Mouse (Mus musculus) forebrain, embryonic 13.5 days (tissue): ENCODE measurements at regions not wholly inside any gene's neighbourhood (a gene's known extent, or its start where the extent isn't known, plus 50 kb on each side); places are given as distances from the start of the nearest gene placed in this dataset.
A peak's percentile ranks its signal among the peaks of the same experiment; 100 is the strongest.

Source experiments
- ATAC-seq: fragments of 200-750 bp; cut with Nextera tagmentation; 2 replicates; pipeline ENCODE4 v1.8.0; 2017
- H3K27ac ChIP-seq: fragments of 300-500 bp; sonication (generic); 2 replicates; pipeline ENCODE4 v1.5.1; 2015; ENCODE audit warnings: inconsistent platforms, mild to moderate bottlenecking, moderate library complexity
- H3K27me3 ChIP-seq: fragments of 300-500 bp; sonication (generic); 2 replicates; pipeline ENCODE4 v1.6.1; 2015; ENCODE audit warnings: mild to moderate bottlenecking, inconsistent platforms
- H3K36me3 ChIP-seq: fragments of 300-500 bp; sonication (generic); 2 replicates; pipeline ENCODE4 v1.6.1; 2015; ENCODE audit warnings: mild to moderate bottlenecking, inconsistent platforms; ENCODE audit not compliant: poor library complexity, severe bottlenecking
- H3K4me1 ChIP-seq: fragments of 300-500 bp; sonication (generic); 2 replicates; pipeline ENCODE4 v1.6.1; 2015; ENCODE audit warnings: inconsistent platforms
- H3K4me2 ChIP-seq: fragments of 300-500 bp; sonication (generic); 2 replicates; pipeline ENCODE4 v1.6.1; 2015; ENCODE audit warnings: inconsistent platforms, mild to moderate bottlenecking, moderate library complexity
- H3K4me3 ChIP-seq: fragments of 300-500 bp; sonication (generic); 2 replicates; pipeline ENCODE4 v1.5.1; 2015; ENCODE audit warnings: mild to moderate bottlenecking, inconsistent platforms
- H3K9ac ChIP-seq: fragments of 300-500 bp; sonication (generic); 2 replicates; pipeline ENCODE4 v1.6.1; 2015; ENCODE audit warnings: mild to moderate bottlenecking, inconsistent platforms
- H3K9me3 ChIP-seq: fragments of 300-500 bp; sonication (generic); replicated peaks from 2 replicates; pipeline ENCODE4 v1.6.1; 2016; ENCODE audit warnings: inconsistent platforms
- WGBS: fragments of 180-500 bp; shearing (Covaris S2); methylation state at CpG from one replicate; pipeline ENCODE4 v1.1.7; 2015; 5-methylcytosine and 5-hydroxymethylcytosine counted together

DNA sequence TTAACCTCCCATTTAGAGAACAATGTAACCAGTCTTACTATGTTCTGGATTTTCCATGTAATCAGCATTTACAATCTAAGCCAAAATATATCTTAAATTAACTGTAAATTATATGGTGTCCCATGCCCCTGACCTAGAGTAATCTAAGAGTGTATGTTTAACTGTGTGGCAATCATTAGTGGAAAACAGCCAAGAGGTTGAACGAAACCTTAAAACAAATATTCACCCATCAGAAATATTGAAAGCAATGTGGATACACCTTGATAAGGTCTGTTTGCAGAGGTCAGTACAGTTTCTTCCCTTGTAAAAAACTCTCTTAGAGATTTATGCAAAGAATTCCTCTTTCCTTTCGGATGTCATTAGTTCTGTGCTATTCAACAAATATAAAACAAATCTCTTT, 134.7 kb upstream of the Ufl1 start:
- H3K4me1 ChIP-seq, result no peaks in the 10 kb centered on the region
- H3K36me3 ChIP-seq, result no peaks in the 10 kb centered on the region
- 66% methylated on average over 2 of the region's 2 CpGs for WGBS
- H3K27ac ChIP-seq, result no peak overlapping the region
- H3K9me3 ChIP-seq, result no peaks in the 10 kb centered on the region
- H3K9ac ChIP-seq, result no peak overlapping the region
- H3K4me2 ChIP-seq, result no peak overlapping the region
- no peaks in the 10 kb centered on the region for H3K27me3 ChIP-seq
- no peak for ATAC-seq
- no peak overlapping the region for H3K4me3 ChIP-seq

DNA sequence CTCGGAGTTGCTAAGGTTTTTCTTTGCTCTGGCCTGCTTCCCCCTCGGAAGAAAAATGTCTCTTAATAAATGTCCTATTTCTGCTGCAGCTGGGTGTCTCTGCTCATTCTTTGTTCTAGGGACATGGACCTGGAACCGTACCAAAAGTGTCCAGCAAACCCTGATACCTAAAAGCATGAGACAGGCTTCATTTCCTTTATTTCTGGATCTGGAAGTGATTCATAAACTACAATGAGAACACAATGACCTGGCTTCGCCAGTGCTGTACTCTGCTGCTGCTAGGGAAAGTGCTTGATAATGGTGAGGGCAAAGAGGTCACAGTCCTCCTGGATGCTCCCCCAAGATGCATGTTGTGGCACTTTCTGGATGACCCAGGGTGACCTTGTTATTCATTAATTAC, 128.8 kb upstream of the Ufl1 start:
- Histone ChIP-seq H3K4me3 (no peak overlapping the region), H3K36me3 (no peaks in the 10 kb centered on the region), H3K27me3 (no peaks in the 10 kb centered on the region), H3K9ac (no peak overlapping the region), H3K4me1 (peaks cover 31% of the 10 kb centered on the region), H3K9me3 (no peaks in the 10 kb centered on the region), H3K4me2 (no peak overlapping the region), H3K27ac (peak overlapping the region; percentile 87)
- ATAC-seq, result no peak
- WGBS, result 48% methylated on average over 4 of the region's 4 CpGs

DNA sequence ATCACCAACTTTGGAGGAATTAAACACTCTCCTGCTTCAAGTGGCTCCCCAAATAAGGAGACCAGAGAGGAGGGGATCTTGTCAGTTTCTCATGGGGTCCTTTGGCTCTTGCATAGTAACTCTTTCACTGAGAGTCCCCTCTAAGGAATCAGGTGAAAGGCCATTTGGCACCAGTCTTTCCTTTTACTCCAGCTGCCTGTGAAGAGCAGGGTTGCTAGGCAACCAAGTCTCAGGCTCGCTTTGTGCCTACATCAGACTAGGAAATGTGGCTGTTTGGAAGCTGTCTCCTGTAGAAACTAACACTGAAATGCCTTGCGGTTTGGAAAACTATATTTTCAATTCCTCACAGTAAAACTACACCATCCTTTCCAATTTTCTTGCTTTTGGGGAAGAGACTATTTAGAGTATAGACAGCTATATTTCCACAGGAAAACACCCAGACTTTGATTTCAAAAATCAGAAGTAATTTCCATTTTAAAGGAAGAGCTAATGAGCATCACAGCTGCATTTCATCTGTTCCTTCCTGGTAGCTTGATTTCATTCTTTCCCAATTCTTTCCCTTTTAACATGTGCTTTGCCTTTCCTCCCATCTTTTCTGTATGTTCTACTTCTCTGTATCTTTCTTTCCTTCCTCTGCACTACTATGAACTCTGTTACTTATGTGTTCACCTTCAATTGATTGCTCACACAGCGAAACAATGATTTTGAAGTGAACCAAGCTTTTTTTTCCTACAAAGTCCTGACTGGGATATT, 127.3 kb upstream of the Ufl1 start:
- Histone ChIP-seq H3K4me3 (no peak overlapping the region), H3K9ac (no peak overlapping the region), H3K4me2 (peak overlapping the region; percentile 37), H3K27ac (peak overlapping the region; percentile 87), H3K9me3 (no peaks in the 10 kb centered on the region), H3K27me3 (no peaks in the 10 kb centered on the region), H3K36me3 (no peaks in the 10 kb centered on the region), H3K4me1 (peaks cover 31% of the 10 kb centered on the region)
- 7% methylated on average over 3 of the region's 3 CpGs for WGBS
- peak; percentile 98 for ATAC-seq

DNA sequence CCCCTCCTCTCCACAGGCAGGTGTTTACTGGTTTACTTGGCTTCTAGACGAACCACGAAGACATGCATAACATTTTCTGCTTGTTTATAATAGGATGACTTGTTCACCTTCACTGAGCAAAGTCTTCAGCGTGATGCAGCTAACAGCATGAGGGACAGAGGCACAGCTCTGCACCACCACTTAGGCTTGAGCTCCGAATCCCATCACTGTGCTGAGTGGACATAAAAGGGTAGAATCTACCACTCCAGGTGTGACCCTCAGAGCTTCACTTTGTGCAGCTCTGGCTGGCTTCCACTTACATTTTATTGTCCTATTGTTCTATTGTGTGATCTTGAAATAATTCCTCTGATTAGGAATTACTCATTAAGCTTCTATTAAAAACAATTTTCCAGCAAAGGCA, 126.2 kb upstream of the Ufl1 start:
- peak; percentile 33; the same call in 1 of the 2 replicates for ATAC-seq
- no peak overlapping the region for H3K4me3 ChIP-seq
- H3K36me3 ChIP-seq, result no peaks in the 10 kb centered on the region
- WGBS, result 11% methylated on average over 4 of the region's 4 CpGs
- H3K4me1 ChIP-seq, result peaks cover 31% of the 10 kb centered on the region
- peak overlapping the region; percentile 87 for H3K27ac ChIP-seq
- H3K9me3 ChIP-seq, result no peaks in the 10 kb centered on the region
- no peak overlapping the region for H3K4me2 ChIP-seq
- H3K9ac ChIP-seq, result no peak overlapping the region
- H3K27me3 ChIP-seq, result no peaks in the 10 kb centered on the region

DNA sequence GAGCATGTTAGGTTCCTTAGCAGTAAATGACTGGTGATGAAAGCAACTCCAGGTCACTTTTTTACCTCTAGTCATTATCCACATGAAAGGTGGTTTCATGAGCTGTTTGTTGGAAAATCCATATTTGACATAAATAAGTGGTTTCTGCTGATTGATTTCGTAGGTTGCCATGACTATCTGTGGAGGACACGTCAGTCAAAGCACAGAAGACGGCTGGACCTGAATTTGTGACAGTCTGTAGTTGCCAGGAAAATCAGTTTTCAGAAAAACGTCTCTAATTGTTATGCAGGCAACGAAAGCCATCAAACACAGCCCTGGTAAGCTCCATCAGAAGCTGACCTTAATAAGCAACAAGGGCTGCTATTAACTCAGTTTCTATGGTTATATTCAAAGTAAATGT, 107.9 kb upstream of the Ufl1 start:
- WGBS, result 61% methylated on average over 5 of the region's 5 CpGs
- no peak for ATAC-seq
- no peaks in the 10 kb centered on the region for H3K9me3 ChIP-seq
- H3K4me3 ChIP-seq, result no peak overlapping the region
- no peak overlapping the region for H3K4me2 ChIP-seq
- H3K27ac ChIP-seq, result no peak overlapping the region
- H3K27me3 ChIP-seq, result no peaks in the 10 kb centered on the region
- H3K36me3 ChIP-seq, result no peaks in the 10 kb centered on the region
- no peak overlapping the region for H3K9ac ChIP-seq
- no peaks in the 10 kb centered on the region for H3K4me1 ChIP-seq

DNA sequence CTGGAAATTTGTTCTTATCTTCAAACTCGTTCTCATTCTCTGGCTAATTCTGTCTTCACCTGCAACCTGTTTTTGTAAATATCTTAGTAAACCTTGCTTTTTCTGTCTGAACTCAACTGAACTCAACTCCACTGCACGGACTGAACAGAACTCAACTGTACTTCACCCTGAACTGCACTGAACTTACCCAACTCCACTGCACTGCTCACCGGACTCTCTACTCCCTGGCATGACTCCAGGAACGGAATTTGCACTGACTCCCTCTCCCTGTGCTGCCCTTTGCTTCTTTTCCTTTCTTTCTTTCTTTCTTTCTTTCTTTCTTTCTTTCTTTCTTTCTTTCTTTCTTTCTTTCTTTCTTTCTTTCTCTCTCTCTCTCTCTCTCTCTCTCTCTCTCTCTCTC, 90.4 kb upstream of the Ufl1 start:
- no peak overlapping the region for H3K9ac ChIP-seq
- H3K9me3 ChIP-seq, result no peaks in the 10 kb centered on the region
- 86% methylated on average over 4 of the region's 4 CpGs for WGBS
- H3K36me3 ChIP-seq, result no peaks in the 10 kb centered on the region
- no peaks in the 10 kb centered on the region for H3K27me3 ChIP-seq
- H3K4me1 ChIP-seq, result no peaks in the 10 kb centered on the region
- no peak for ATAC-seq
- H3K27ac ChIP-seq, result no peak overlapping the region
- H3K4me2 ChIP-seq, result no peak overlapping the region
- no peak overlapping the region for H3K4me3 ChIP-seq

DNA sequence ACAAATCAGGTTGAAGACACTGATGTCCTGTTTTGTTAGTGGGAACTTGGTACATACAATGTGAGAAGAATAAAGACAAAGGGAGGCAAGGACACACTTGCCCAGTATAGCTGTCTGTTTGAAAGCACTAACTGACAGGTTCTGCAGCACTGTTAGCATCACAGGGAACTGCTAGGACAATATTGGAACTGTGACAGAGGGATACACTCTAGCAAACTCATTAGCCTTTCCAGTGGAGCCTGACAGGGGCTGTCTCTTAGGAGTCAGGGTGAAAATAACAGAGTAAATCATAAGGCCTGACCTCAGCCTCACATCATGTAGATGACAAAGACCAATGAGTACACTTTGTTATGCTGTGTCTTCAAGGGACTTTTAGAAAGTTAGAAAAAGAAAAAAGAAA, 82.8 kb upstream of the Ufl1 start:
- H3K4me2 ChIP-seq, result no peak overlapping the region
- no peaks in the 10 kb centered on the region for H3K27me3 ChIP-seq
- H3K36me3 ChIP-seq, result no peaks in the 10 kb centered on the region
- no peak overlapping the region for H3K9ac ChIP-seq
- H3K4me3 ChIP-seq, result no peak overlapping the region
- H3K27ac ChIP-seq, result no peak overlapping the region
- no peaks in the 10 kb centered on the region for H3K4me1 ChIP-seq
- no peak; the same call in 1 of the 2 replicates for ATAC-seq
- H3K9me3 ChIP-seq, result no peaks in the 10 kb centered on the region

DNA sequence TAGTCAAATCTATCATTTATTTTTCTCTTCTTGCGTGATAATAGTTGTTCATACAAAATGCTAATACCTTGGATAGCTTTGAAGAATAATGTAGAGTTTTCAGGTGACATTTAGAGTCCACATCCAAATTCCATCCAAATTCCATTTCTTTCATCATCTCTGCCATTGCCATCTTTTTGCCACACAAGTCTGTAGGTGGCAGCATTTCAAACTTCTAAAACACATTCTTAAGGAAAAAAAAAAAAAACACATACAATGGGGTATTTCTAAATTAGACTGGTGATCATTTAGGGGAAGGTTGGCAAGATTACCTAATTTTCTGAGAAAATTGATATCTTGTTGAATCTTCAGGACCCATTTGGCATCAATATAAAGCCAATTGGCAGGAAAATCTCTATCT, 56.0 kb upstream of the Ufl1 start:
- Histone ChIP-seq H3K4me2 (no peak overlapping the region), H3K9ac (no peak overlapping the region), H3K27ac (no peak overlapping the region), H3K27me3 (no peaks in the 10 kb centered on the region), H3K4me1 (no peaks in the 10 kb centered on the region), H3K9me3 (no peaks in the 10 kb centered on the region), H3K36me3 (no peaks in the 10 kb centered on the region), H3K4me3 (no peak overlapping the region)
- ATAC-seq, result no peak
- whole genome bisulfite sequencing, result 93% methylated on average over 1 of the region's 1 CpGs
